Mouse (Mus musculus): ENCODE measurements at regions not wholly inside any gene's neighbourhood (a gene's known extent, or its start where the extent isn't known, plus 50 kb on each side); places are given as distances from the start of the nearest gene placed in this dataset.

- WGBS = 77% methylated on average over 10 of the region's 10 CpGs
- H3K9ac ChIP-seq (ENCODE audit: low read depth, low read length) = no peak overlapping the region
- no peaks in the 10 kb centered on the region for H3K4me1 ChIP-seq (replicated peaks; ENCODE audit: control insufficient read depth, insufficient read depth, low read length)
- ATAC-seq (ENCODE audit: low FRiP score) (no peak), DNase-seq (ENCODE audit: low spot score) (no peak)
- no peak overlapping the region for H3K27ac ChIP-seq (ENCODE audit: low read depth, low read length)
- H3K9me3 ChIP-seq (ENCODE audit: control insufficient read depth, low read length) = no peaks in the 10 kb centered on the region
- no peak overlapping the region for H3K4me3 ChIP-seq (ENCODE audit: low read depth, low read length)
- no peaks in the 10 kb centered on the region for H3K27me3 ChIP-seq (ENCODE audit: control insufficient read depth, insufficient read depth, low read length)
- H3K36me3 ChIP-seq (ENCODE audit: control insufficient read depth, insufficient read depth, low read length) = no peaks in the 10 kb centered on the region
- no peak overlapping the region for H3K4me2 ChIP-seq (replicated peaks; ENCODE audit: low read depth, low read length)
Observed at GRCm38 (mm10) chr1:90300229-90300628, 96.4 kb downstream of the Ackr3 start.

- H3K9ac ChIP-seq (ENCODE audit: low read depth, low read length) = no peak overlapping the region
- no peak overlapping the region for H3K4me3 ChIP-seq (ENCODE audit: low read depth, low read length)
- DNase-seq (ENCODE audit: low spot score) (no peak), ATAC-seq (ENCODE audit: low FRiP score) (no peak)
- no peaks in the 10 kb centered on the region for H3K36me3 ChIP-seq (ENCODE audit: control insufficient read depth, insufficient read depth, low read length)
- H3K9me3 ChIP-seq (ENCODE audit: control insufficient read depth, low read length) = no peaks in the 10 kb centered on the region
- no peaks in the 10 kb centered on the region for H3K27me3 ChIP-seq (ENCODE audit: control insufficient read depth, insufficient read depth, low read length)
- no peak overlapping the region for H3K4me2 ChIP-seq (replicated peaks; ENCODE audit: low read depth, low read length)
- no peak overlapping the region for H3K27ac ChIP-seq (ENCODE audit: low read depth, low read length)
- 66% methylated on average over 7 of the region's 7 CpGs for WGBS
- H3K4me1 ChIP-seq (replicated peaks; ENCODE audit: control insufficient read depth, insufficient read depth, low read length) = no peaks in the 10 kb centered on the region
Observed at GRCm38 (mm10) chr1:90304331-90304730, 100.6 kb downstream of the Ackr3 start.

- ATAC-seq (ENCODE audit: low FRiP score) (no peak), DNase-seq (ENCODE audit: low spot score) (no peak)
- Histone ChIP-seq H3K4me1 (replicated peaks; ENCODE audit: control insufficient read depth, insufficient read depth, low read length) (no peaks in the 10 kb centered on the region; the same call in 1 of the 2 replicates), H3K9ac (ENCODE audit: low read depth, low read length) (no peak overlapping the region), H3K4me3 (ENCODE audit: low read depth, low read length) (no peak overlapping the region), H3K9me3 (ENCODE audit: control insufficient read depth, low read length) (no peaks in the 10 kb centered on the region), H3K36me3 (ENCODE audit: control insufficient read depth, insufficient read depth, low read length) (no peaks in the 10 kb centered on the region), H3K4me2 (replicated peaks; ENCODE audit: low read depth, low read length) (no peak overlapping the region), H3K27me3 (ENCODE audit: control insufficient read depth, insufficient read depth, low read length) (0 out of 2 replicates have a peak, but pooled peaks cover 2% of the 10 kb centered on the region), H3K27ac (ENCODE audit: low read depth, low read length) (no peak overlapping the region)
- 63% methylated on average over 3 of the region's 3 CpGs for whole genome bisulfite sequencing
Observed at GRCm38 (mm10) chr1:90311016-90311415, 107.2 kb downstream of the Ackr3 start.

GRCm38 (mm10) chr1:90311649-90312442 is 108.1 kb downstream of the Ackr3 start:
- H3K9ac ChIP-seq (ENCODE audit: low read depth, low read length) = no peak overlapping the region
- H3K36me3 ChIP-seq (ENCODE audit: control insufficient read depth, insufficient read depth, low read length) = no peaks in the 10 kb centered on the region
- no peak overlapping the region for H3K4me3 ChIP-seq (ENCODE audit: low read depth, low read length)
- ATAC-seq (ENCODE audit: low FRiP score) (no peak), DNase-seq (ENCODE audit: low spot score) (no peak)
- H3K4me1 ChIP-seq (replicated peaks; ENCODE audit: control insufficient read depth, insufficient read depth, low read length) = no peaks in the 10 kb centered on the region; the same call in 1 of the 2 replicates
- 0 out of 2 replicates have a peak, but pooled peaks cover 2% of the 10 kb centered on the region for H3K27me3 ChIP-seq (ENCODE audit: control insufficient read depth, insufficient read depth, low read length)
- no peak overlapping the region for H3K27ac ChIP-seq (ENCODE audit: low read depth, low read length)
- no peaks in the 10 kb centered on the region for H3K9me3 ChIP-seq (ENCODE audit: control insufficient read depth, low read length)
- 68% methylated on average over 8 of the region's 8 CpGs for WGBS
- no peak overlapping the region for H3K4me2 ChIP-seq (replicated peaks; ENCODE audit: low read depth, low read length)

GRCm38 (mm10) chr1:90313750-90314359 is 110.1 kb downstream of the Ackr3 start:
- H3K4me3 ChIP-seq (ENCODE audit: low read depth, low read length) = no peak overlapping the region
- WGBS = 82% methylated on average over 12 of the region's 12 CpGs

GRCm38 (mm10) chr1:90317902-90318301 is 114.1 kb downstream of the Ackr3 start:
- no peak for DNase-seq (ENCODE audit: low spot score)

More at GRCm38 (mm10) chr1:90313750-90314359, 110.1 kb downstream of the Ackr3 start:
- Histone ChIP-seq H3K4me2 (replicated peaks; ENCODE audit: low read depth, low read length) (no peak overlapping the region), H3K36me3 (ENCODE audit: control insufficient read depth, insufficient read depth, low read length) (no peaks in the 10 kb centered on the region), H3K27ac (ENCODE audit: low read depth, low read length) (no peak overlapping the region), H3K9ac (ENCODE audit: low read depth, low read length) (no peak overlapping the region), H3K27me3 (ENCODE audit: control insufficient read depth, insufficient read depth, low read length) (0 out of 2 replicates have a peak, but pooled peaks cover 2% of the 10 kb centered on the region), H3K4me1 (replicated peaks; ENCODE audit: control insufficient read depth, insufficient read depth, low read length) (no peaks in the 10 kb centered on the region; the same call in 1 of the 2 replicates), H3K9me3 (ENCODE audit: control insufficient read depth, low read length) (no peaks in the 10 kb centered on the region)
- DNase-seq (ENCODE audit: low spot score) (no peak), ATAC-seq (ENCODE audit: low FRiP score) (no peak)

GRCm38 (mm10) chr1:90318502-90318901 is 114.7 kb downstream of the Ackr3 start:
- DNase-seq (ENCODE audit: low spot score) (no peak), ATAC-seq (ENCODE audit: low FRiP score) (no peak)
- no peak overlapping the region for H3K9ac ChIP-seq (ENCODE audit: low read depth, low read length)
- no peak overlapping the region for H3K27ac ChIP-seq (ENCODE audit: low read depth, low read length)
- H3K9me3 ChIP-seq (ENCODE audit: control insufficient read depth, low read length) = no peaks in the 10 kb centered on the region
- H3K4me3 ChIP-seq (ENCODE audit: low read depth, low read length) = no peak overlapping the region
- H3K27me3 ChIP-seq (ENCODE audit: control insufficient read depth, insufficient read depth, low read length) = no peaks in the 10 kb centered on the region; the same call in 1 of the 2 replicates
- H3K36me3 ChIP-seq (ENCODE audit: control insufficient read depth, insufficient read depth, low read length) = no peaks in the 10 kb centered on the region
- H3K4me2 ChIP-seq (replicated peaks; ENCODE audit: low read depth, low read length) = no peak overlapping the region
- 0 out of 2 replicates have a peak, but pooled peaks cover 2% of the 10 kb centered on the region for H3K4me1 ChIP-seq (replicated peaks; ENCODE audit: control insufficient read depth, insufficient read depth, low read length)
- 80% methylated on average over 9 of the region's 9 CpGs for WGBS

More at GRCm38 (mm10) chr1:90317902-90318301, 114.1 kb downstream of the Ackr3 start:
- WGBS = 81% methylated on average over 6 of the region's 6 CpGs
- H3K27me3 ChIP-seq (ENCODE audit: control insufficient read depth, insufficient read depth, low read length) = no peaks in the 10 kb centered on the region; the same call in 1 of the 2 replicates
- no peaks in the 10 kb centered on the region for H3K9me3 ChIP-seq (ENCODE audit: control insufficient read depth, low read length)
- H3K36me3 ChIP-seq (ENCODE audit: control insufficient read depth, insufficient read depth, low read length) = no peaks in the 10 kb centered on the region
- no peak overlapping the region for H3K9ac ChIP-seq (ENCODE audit: low read depth, low read length)
- H3K4me1 ChIP-seq (replicated peaks; ENCODE audit: control insufficient read depth, insufficient read depth, low read length) = 0 out of 2 replicates have a peak, but pooled peaks cover 2% of the 10 kb centered on the region
- no peak overlapping the region for H3K4me3 ChIP-seq (ENCODE audit: low read depth, low read length)
- no peak for ATAC-seq (ENCODE audit: low FRiP score)
- no peak overlapping the region for H3K4me2 ChIP-seq (replicated peaks; ENCODE audit: low read depth, low read length)
- no peak overlapping the region for H3K27ac ChIP-seq (ENCODE audit: low read depth, low read length)

GRCm38 (mm10) chr1:90320518-90320917 is 116.7 kb downstream of the Ackr3 start:
- ATAC-seq (ENCODE audit: low FRiP score) (no peak; the same call in 1 of the 2 replicates), DNase-seq (ENCODE audit: low spot score) (no peak)
- Histone ChIP-seq H3K27ac (ENCODE audit: low read depth, low read length) (no peak overlapping the region), H3K4me2 (replicated peaks; ENCODE audit: low read depth, low read length) (no peak overlapping the region), H3K36me3 (ENCODE audit: control insufficient read depth, insufficient read depth, low read length) (no peaks in the 10 kb centered on the region), H3K27me3 (ENCODE audit: control insufficient read depth, insufficient read depth, low read length) (no peaks in the 10 kb centered on the region; the same call in 1 of the 2 replicates), H3K9ac (ENCODE audit: low read depth, low read length) (no peak overlapping the region), H3K4me3 (ENCODE audit: low read depth, low read length) (no peak overlapping the region), H3K4me1 (replicated peaks; ENCODE audit: control insufficient read depth, insufficient read depth, low read length) (0 out of 2 replicates have a peak, but pooled peaks cover 2% of the 10 kb centered on the region), H3K9me3 (ENCODE audit: control insufficient read depth, low read length) (no peaks in the 10 kb centered on the region)
- 59% methylated on average over 9 of the region's 9 CpGs for WGBS
